8 mouse cellular contexts compared by ENCODE assay signal in the genomic region with DNA sequence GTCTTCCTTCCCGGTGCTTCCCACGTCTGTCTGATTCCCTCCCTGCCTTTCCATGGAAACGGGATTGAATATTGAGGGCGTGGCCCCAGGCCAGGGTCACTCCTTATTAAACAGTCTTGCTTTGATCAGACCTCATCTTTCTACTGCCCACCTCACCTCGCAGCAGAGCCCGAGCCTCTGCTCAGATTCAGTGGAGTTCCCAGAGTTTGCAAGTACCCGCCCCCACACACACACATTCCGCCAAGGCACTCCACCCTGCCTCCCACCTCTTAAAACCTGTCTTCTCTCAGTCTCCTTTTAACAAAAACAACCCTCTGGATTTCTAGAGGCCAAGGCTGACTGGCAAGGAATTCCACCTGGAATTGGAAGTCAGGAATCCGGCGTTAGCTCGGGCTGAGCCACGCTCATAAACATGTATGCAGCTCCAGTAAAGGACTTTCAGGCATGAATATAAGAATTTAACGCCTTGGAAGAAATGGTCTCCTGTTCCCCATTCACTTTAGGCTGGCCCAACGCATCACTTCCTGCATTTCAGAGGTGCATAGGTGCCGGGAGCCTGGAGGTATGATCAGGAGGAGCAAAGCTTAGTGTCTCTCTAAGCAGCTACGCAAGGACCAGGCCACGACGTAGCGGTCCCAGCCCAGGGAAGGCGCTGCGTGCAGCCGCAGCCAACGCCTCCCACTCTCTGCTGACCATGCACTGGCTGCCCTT. TPM values are rescaled to one million over a fixed set of nuclear protein-coding genes. Genes with fewer than 3 reads are reported as not detected.
DNase-seq lines count a peak whose midpoint lies in the region; ATAC-seq and TF ChIP-seq lines count a peak whose summit lies in the region.

No protein-coding gene starts in this region.

- peak overlapping the region; percentile 90 for H3K4me2 ChIP-seq in forebrain, embryonic 15.5 days (replicated peaks)
- peak overlapping the region; percentile 84 for H3K4me2 ChIP-seq in limb, embryonic 12.5 days

- H3K9ac ChIP-seq in forebrain, embryonic 15.5 days (replicated peaks), result peak overlapping the region; percentile 50
- no peak overlapping the region for H3K9ac ChIP-seq in limb, embryonic 12.5 days (replicated peaks)

- peaks cover 57% of the 10 kb centered on the region for H3K4me1 ChIP-seq in G1E (ENCODE audit: insufficient read depth, low read depth, low read length)
- H3K4me1 ChIP-seq in forebrain, embryonic 15.5 days, result peaks cover 76% of the 10 kb centered on the region
- H3K4me1 ChIP-seq in limb, embryonic 12.5 days (replicated peaks), result peaks cover 30% of the 10 kb centered on the region
- H3K4me1 ChIP-seq in small intestine, adult 2 months (ENCODE audit: control insufficient read depth, insufficient read depth, insufficient read length, low read length), result peaks cover 9% of the 10 kb centered on the region

- H3K36me3 ChIP-seq in G1E (replicated peaks), result no peaks in the 10 kb centered on the region
- H3K36me3 ChIP-seq in forebrain, embryonic 15.5 days, result no peaks in the 10 kb centered on the region
- H3K36me3 ChIP-seq in limb, embryonic 12.5 days, result no peaks in the 10 kb centered on the region
- H3K36me3 ChIP-seq in small intestine, adult 2 months (ENCODE audit: control insufficient read depth, insufficient read depth, low read length), result no peaks in the 10 kb centered on the region

- peak; percentile 27 to 31 for DNase-seq in heart, adult 18-20 months
- DNase-seq in heart, postnatal 14 days, result no peak
- DNase-seq in G1E (ENCODE audit: low spot score), result no peak
- DNase-seq in layer of hippocampus, postnatal 36 days, result no peak
- DNase-seq in gastrocnemius, postnatal 25 days, result no peak

- intact Hi-C loops in heart, postnatal 14 days (cut with DNase I), result loop anchor here (2.0 kb wide), 1 partner anchor 16 kb away; no protein-coding TSS in a partner anchor

- H3K27me3 ChIP-seq in G1E (ENCODE audit: insufficient read depth, low read length), result peaks cover 46% of the 10 kb centered on the region
- peaks cover 34% of the 10 kb centered on the region for H3K27me3 ChIP-seq in forebrain, embryonic 15.5 days
- H3K27me3 ChIP-seq in limb, embryonic 12.5 days, result peaks cover 92% of the 10 kb centered on the region
- peaks cover 36% of the 10 kb centered on the region for H3K27me3 ChIP-seq in small intestine, adult 2 months (ENCODE audit: control insufficient read depth, insufficient read depth, low read length)

- TF ChIP-seq POLR2A in small intestine, adult 2 months (IDR thresholded peaks at IDR 0.05; ENCODE audit: low read depth, low read length), result no peak

- H3K4me3 ChIP-seq in G1E (ENCODE audit: low read depth, low read length), result peak overlapping the region; percentile 70; the same call in 1 of the 2 replicates
- H3K4me3 ChIP-seq in forebrain, embryonic 15.5 days, result peak overlapping the region; percentile 46
- H3K4me3 ChIP-seq in limb, embryonic 12.5 days (replicated peaks), result peak overlapping the region; percentile 47
- peak overlapping the region; percentile 58 for H3K4me3 ChIP-seq in small intestine, adult 2 months (ENCODE audit: low read depth, low read length)

- H3K27ac ChIP-seq in forebrain, embryonic 15.5 days (replicated peaks), result peak overlapping the region; percentile 94
- H3K27ac ChIP-seq in limb, embryonic 12.5 days, result no peak overlapping the region
- H3K27ac ChIP-seq in small intestine, adult 2 months (ENCODE audit: insufficient read depth, low read depth, low read length), result no peak overlapping the region

- 7% methylated on average over 23 of the region's 23 CpGs for WGBS in forebrain, embryonic 15.5 days
- WGBS in limb, embryonic 12.5 days, result 2% methylated on average over 23 of the region's 23 CpGs
- 10% methylated on average over 23 of the region's 23 CpGs for WGBS in small intestine, adult 2 months

- no peak for ATAC-seq in G1E (ENCODE audit: extremely low read depth, insufficient number of reproducible peaks, low FRiP score, poor library complexity, severe bottlenecking)
- no peak for ATAC-seq in forebrain, embryonic 15.5 days (replicated peaks)
- ATAC-seq in limb, embryonic 12.5 days (ENCODE audit: insufficient number of reproducible peaks, insufficient read depth, low FRiP score, low TSS enrichment, low read depth), result no peak; the same call in 1 of the 2 replicates

- H3K9me3 ChIP-seq in G1E (replicated peaks), result peaks cover 8% of the 10 kb centered on the region
- no peaks in the 10 kb centered on the region for H3K9me3 ChIP-seq in forebrain, embryonic 15.5 days
- H3K9me3 ChIP-seq in limb, embryonic 12.5 days, result no peaks in the 10 kb centered on the region

- TF ChIP-seq CTCF in G1E (IDR thresholded peaks at IDR 0.05; ENCODE audit: low read depth, low read length), result no peak
- no peak for TF ChIP-seq CTCF in small intestine, adult 2 months (IDR thresholded peaks at IDR 0.05; ENCODE audit: extremely low read depth, insufficient read length, insufficient replicate concordance, low read depth, low read length)

RNA-seq across cellular contexts. Expression of a gene that starts 0.8 kb away (rescaled TPM):
- 1 to 10 TPM in 1 of 2 experiments, under 1 TPM in 1; 0.92 to 2.0 TPM for total RNA-seq in heart, adult 18-20 months (2021)
- total RNA-seq in heart, postnatal 14 days (2021), result 1 to 10 TPM; 1.5 to 1.8 TPM
- total RNA-seq in G1E (2014; fragmentation: Nextera tagmentation), result 10.8 and 17.4 TPM in 2 replicates
- total RNA-seq in G1E (2017), result 2.9 and 5.4 TPM in 2 replicates
- 5.4 and 6.2 TPM in 2 replicates for polyA plus RNA-seq in G1E (2012)
- 18.8 and 19.6 TPM in 2 replicates for polyA plus RNA-seq in forebrain, embryonic 15.5 days (2015; fragmentation: Nextera tagmentation; extraction: Ambion mirVana)
- 0.76 and 1.3 TPM in 2 replicates for polyA plus RNA-seq in limb, embryonic 12.5 days (2016; fragmentation: Nextera tagmentation; extraction: Ambion mirVana)
- 1.2 and 10.5 TPM in 2 replicates for polyA plus RNA-seq in small intestine, adult 2 months (2012; rRNA removed)
- 1 to 10 TPM; 9.4 to 9.9 TPM for total RNA-seq in layer of hippocampus, postnatal 36 days (2021)
- not detected for total RNA-seq in gastrocnemius, postnatal 25 days (2021)

RNA-seq across cellular contexts. Expression of a gene that starts 18.0 kb away (rescaled TPM):
- 1,000 to 10,000 TPM; 2,577 to 2,715 TPM for total RNA-seq in heart, adult 18-20 months (2021)
- 1,000 to 10,000 TPM; 2,287 to 2,318 TPM for total RNA-seq in heart, postnatal 14 days (2021)
- total RNA-seq in G1E (2014; fragmentation: Nextera tagmentation), result 88.8 and 106 TPM in 2 replicates
- total RNA-seq in G1E (2017), result 129 and 181 TPM in 2 replicates
- 455 and 528 TPM in 2 replicates for polyA plus RNA-seq in G1E (2012)
- polyA plus RNA-seq in forebrain, embryonic 15.5 days (2015; fragmentation: Nextera tagmentation; extraction: Ambion mirVana), result 751 and 752 TPM in 2 replicates
- 564 and 604 TPM in 2 replicates for polyA plus RNA-seq in limb, embryonic 12.5 days (2016; fragmentation: Nextera tagmentation; extraction: Ambion mirVana)
- polyA plus RNA-seq in small intestine, adult 2 months (2012; rRNA removed), result 952 and 1,569 TPM in 2 replicates
- total RNA-seq in layer of hippocampus, postnatal 36 days (2021), result 100 to 1,000 TPM; 387 to 406 TPM
- 1,000 to 10,000 TPM; 1,447 to 1,511 TPM for total RNA-seq in gastrocnemius, postnatal 25 days (2021)

RNA-seq across cellular contexts. Expression of a gene that starts 34.3 kb away (rescaled TPM):
- total RNA-seq in heart, adult 18-20 months (2021), result 1 to 10 TPM; 8.1 to 9.2 TPM
- total RNA-seq in heart, postnatal 14 days (2021), result 1 to 10 TPM; 5.0 to 5.9 TPM
- total RNA-seq in G1E (2014; fragmentation: Nextera tagmentation) (8.1 and 9.5 TPM in 2 replicates), G1E (2017) (12.2 and 15.5 TPM in 2 replicates)
- polyA plus RNA-seq in G1E (2012), result 11.3 and 16.8 TPM in 2 replicates
- 24.1 and 26.2 TPM in 2 replicates for polyA plus RNA-seq in forebrain, embryonic 15.5 days (2015; fragmentation: Nextera tagmentation; extraction: Ambion mirVana)
- polyA plus RNA-seq in limb, embryonic 12.5 days (2016; fragmentation: Nextera tagmentation; extraction: Ambion mirVana), result 20.6 and 20.8 TPM in 2 replicates
- 6.0 and 8.2 TPM in 2 replicates for polyA plus RNA-seq in small intestine, adult 2 months (2012; rRNA removed)
- total RNA-seq in layer of hippocampus, postnatal 36 days (2021), result 10 to 100 TPM; 18.7 to 19.2 TPM
- 1 to 10 TPM; 3.3 to 5.6 TPM for total RNA-seq in gastrocnemius, postnatal 25 days (2021)

RNA-seq across cellular contexts. Expression of a gene that starts 35.2 kb away (rescaled TPM):
- total RNA-seq in heart, adult 18-20 months (2021), result 1 to 10 TPM; 5.7 TPM
- 1 to 10 TPM; 7.4 to 7.7 TPM for total RNA-seq in heart, postnatal 14 days (2021)
- total RNA-seq in G1E (2014; fragmentation: Nextera tagmentation), result not detected in 2 replicates
- 0.22 and 0.29 TPM in 2 replicates for total RNA-seq in G1E (2017)
- 0.21 and 0.22 TPM in 2 replicates for polyA plus RNA-seq in G1E (2012)
- 102 and 106 TPM in 2 replicates for polyA plus RNA-seq in forebrain, embryonic 15.5 days (2015; fragmentation: Nextera tagmentation; extraction: Ambion mirVana)
- 10.6 and 10.7 TPM in 2 replicates for polyA plus RNA-seq in limb, embryonic 12.5 days (2016; fragmentation: Nextera tagmentation; extraction: Ambion mirVana)
- 104 and 119 TPM in 2 replicates for polyA plus RNA-seq in small intestine, adult 2 months (2012; rRNA removed)
- total RNA-seq in layer of hippocampus, postnatal 36 days (2021), result 100 to 1,000 TPM; 370 to 381 TPM
- 1 to 10 TPM; 1.4 to 2.4 TPM for total RNA-seq in gastrocnemius, postnatal 25 days (2021)

RNA-seq across cellular contexts. Expression of a gene that starts 49.5 kb away (rescaled TPM):
- total RNA-seq in heart, adult 18-20 months (2021), result 100 to 1,000 TPM; 118 to 140 TPM
- total RNA-seq in heart, postnatal 14 days (2021), result 100 to 1,000 TPM; 162 to 176 TPM
- total RNA-seq in G1E (2014; fragmentation: Nextera tagmentation) (11.1 and 12.3 TPM in 2 replicates), G1E (2017) (12.1 and 12.5 TPM in 2 replicates)
- 2.5 and 4.4 TPM in 2 replicates for polyA plus RNA-seq in G1E (2012)
- 62.9 and 69.3 TPM in 2 replicates for polyA plus RNA-seq in forebrain, embryonic 15.5 days (2015; fragmentation: Nextera tagmentation; extraction: Ambion mirVana)
- polyA plus RNA-seq in limb, embryonic 12.5 days (2016; fragmentation: Nextera tagmentation; extraction: Ambion mirVana), result 56.8 and 58.0 TPM in 2 replicates
- polyA plus RNA-seq in small intestine, adult 2 months (2012; rRNA removed), result 51.8 and 117 TPM in 2 replicates
- total RNA-seq in layer of hippocampus, postnatal 36 days (2021), result 10 to 100 TPM; 65.9 to 66.3 TPM
- total RNA-seq in gastrocnemius, postnatal 25 days (2021), result 10 to 100 TPM; 75.1 to 87.6 TPM

Comparison
In these comparisons a context has a peak if more than half of its experiments do, and no peak if none do; other contexts are left out.
1. DNase-seq: peak in heart, adult 18-20 months (2 of 2); none in heart, postnatal 14 days (0 of 2), G1E (single experiment), layer of hippocampus, postnatal 36 days (0 of 2) and gastrocnemius, postnatal 25 days (single experiment).
2. Peak in every context shown above with its lines, with median percentiles within 50 percentile points of each other: H3K4me3 ChIP-seq.